ENCODE assay signal across 7 mouse cellular contexts in the genomic region with DNA sequence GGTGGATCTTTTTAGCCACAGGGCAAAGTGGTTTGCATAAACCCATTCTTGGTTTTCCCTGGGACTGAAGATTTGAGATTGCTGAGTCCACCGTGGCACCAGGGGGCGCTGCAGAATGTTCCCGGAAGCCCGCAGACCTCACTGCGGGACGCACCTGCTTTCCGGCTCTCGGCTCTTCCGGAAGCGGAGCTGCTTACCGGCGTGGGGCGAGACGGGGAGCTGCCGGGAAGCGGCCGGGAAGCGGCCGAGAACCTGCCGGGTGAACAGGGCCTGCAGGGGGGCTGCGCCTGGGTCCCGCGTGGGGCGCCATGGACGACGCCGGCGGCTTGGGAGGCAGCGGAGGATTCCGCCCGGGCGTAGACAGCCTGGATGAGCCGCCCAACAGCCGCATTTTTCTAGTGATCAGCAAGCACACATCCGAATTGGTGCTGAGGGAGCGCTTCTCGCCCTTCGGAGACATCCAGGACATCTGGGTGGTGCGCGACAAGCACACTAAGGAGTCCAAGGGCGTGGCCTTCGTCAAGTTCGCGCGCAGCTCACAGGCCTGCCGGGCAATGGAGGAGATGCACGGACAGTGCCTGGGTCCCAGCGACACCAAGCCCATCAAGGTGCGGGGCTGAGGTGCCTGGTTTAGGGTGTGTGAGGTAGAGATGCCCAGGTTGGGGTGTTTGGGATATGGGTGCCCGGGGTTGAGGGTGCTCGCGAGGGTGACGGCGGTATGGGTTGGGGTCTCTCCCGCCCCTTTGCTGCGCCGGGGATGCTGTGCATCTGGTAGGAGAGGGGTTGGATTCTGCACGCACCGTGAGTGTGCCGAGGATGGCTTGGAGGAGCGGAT. TPM values are rescaled to one million over a fixed set of nuclear protein-coding genes. Genes with fewer than 3 reads are reported as not detected.
A peak's percentile ranks its signal among the peaks of the same experiment; 100 is the strongest.
DNase-seq lines count a peak whose midpoint lies in the region; ATAC-seq lines count a peak whose summit lies in the region.

A gene (plus strand): TSS at position 164 of the 835 bp plus-strand sequence.

- peak; percentile 88 for ATAC-seq in intestine, embryonic 15.5 days

- H3K36me3 ChIP-seq in intestine, embryonic 15.5 days, result 0 out of 2 replicates have a peak, but pooled peaks cover 3% of the 10 kb centered on the region
- H3K36me3 ChIP-seq in midbrain, embryonic 10.5 days, result peaks cover 36% of the 10 kb centered on the region

- under 1% methylated on average over 61 of the region's 61 CpGs for WGBS in intestine, embryonic 15.5 days
- WGBS in midbrain, embryonic 10.5 days, result under 1% methylated on average over 61 of the region's 61 CpGs

- H3K4me2 ChIP-seq in intestine, embryonic 15.5 days (replicated peaks), result peak within 1 kb of the TSS; percentile 95

- H3K9me3 ChIP-seq in intestine, embryonic 15.5 days, result no peaks in the 10 kb centered on the region
- H3K9me3 ChIP-seq in midbrain, embryonic 10.5 days (replicated peaks), result no peaks in the 10 kb centered on the region

- peak within 1 kb of the TSS; percentile 99 for H3K4me3 ChIP-seq in intestine, embryonic 15.5 days (replicated peaks)
- H3K4me3 ChIP-seq in midbrain, embryonic 10.5 days, result peak within 1 kb of the TSS; percentile 96

- H3K27ac ChIP-seq in intestine, embryonic 15.5 days, result peak within 1 kb of the TSS; percentile 61
- H3K27ac ChIP-seq in midbrain, embryonic 10.5 days (replicated peaks), result peak within 1 kb of the TSS; percentile 94

- peak; percentile 91 for DNase-seq in adrenal gland, adult 2 months
- peak; percentile 81 for DNase-seq in embryo, embryonic 11.5 days (ENCODE audit: low read depth, low spot score)
- DNase-seq in gastrocnemius, postnatal 36 days, result peak; percentile 76 to 80
- peak; percentile 87 to 90 for DNase-seq in left cerebral cortex, postnatal 25 days (ENCODE audit: low spot score in 2 of 2)
- peak; percentile 88 for DNase-seq in midbrain, embryonic 10.5 days (ENCODE audit: low spot score)
- peak; percentile 98 for DNase-seq in right cerebral cortex, postnatal 4 days

- H3K9ac ChIP-seq in intestine, embryonic 15.5 days, result peak within 1 kb of the TSS; percentile 83

- H3K4me1 ChIP-seq in intestine, embryonic 15.5 days (replicated peaks), result peaks cover 4% of the 10 kb centered on the region; the same call in 1 of the 2 replicates
- H3K4me1 ChIP-seq in midbrain, embryonic 10.5 days, result peaks cover 13% of the 10 kb centered on the region

- H3K27me3 ChIP-seq in intestine, embryonic 15.5 days (replicated peaks), result no peaks in the 10 kb centered on the region
- no peaks in the 10 kb centered on the region for H3K27me3 ChIP-seq in midbrain, embryonic 10.5 days (ENCODE audit: low read depth, poor library complexity, severe bottlenecking)

- intact Hi-C loops in gastrocnemius, postnatal 36 days (cut with DNase I), result loop anchor here (2.0 kb wide), 1 partner anchor 249 kb away; no protein-coding TSS in a partner anchor
- intact Hi-C loops in left cerebral cortex, postnatal 25 days (cut with DNase I), result loop anchor here (1.0 to 10.0 kb wide), 2 partner anchors 37 to 215 kb away; no protein-coding TSS in a partner anchor

RNA-seq across cellular contexts. Expression of the gene that starts here (rescaled TPM):
- total RNA-seq in adrenal gland, adult 2 months (2021), result 10 to 100 TPM; 41.3 to 58.0 TPM
- polyA plus RNA-seq in adrenal gland, adult 2 months (2012; rRNA removed), result 12.5 and 13.5 TPM in 2 replicates
- total RNA-seq in gastrocnemius, postnatal 36 days (2021), result 1 to 10 TPM; 9.1 to 9.6 TPM
- polyA plus RNA-seq in intestine, embryonic 15.5 days (2015; fragmentation: Nextera tagmentation; extraction: Ambion mirVana), result 15.3 and 18.8 TPM in 2 replicates
- total RNA-seq in left cerebral cortex, postnatal 25 days (2021), result 10 to 100 TPM; 37.4 to 42.8 TPM
- 19.7 and 20.2 TPM in 2 replicates for polyA plus RNA-seq in midbrain, embryonic 10.5 days (2016; fragmentation: Nextera tagmentation; extraction: Ambion mirVana)

Comparison
In these comparisons a context has a peak if more than half of its experiments do, and no peak if none do; other contexts are left out.
1. Peak in every context shown above with its lines: DNase-seq, ATAC-seq, H3K4me3 ChIP-seq and H3K27ac ChIP-seq.